Mouse (Mus musculus) liver, embryonic 16.5 days (tissue): ENCODE measurements at regions not wholly inside any gene's neighbourhood (a gene's known extent, or its start where the extent isn't known, plus 50 kb on each side); places are given as distances from the start of the nearest gene placed in this dataset.

ENCODE experiments used
- ATAC-seq: fragments of 200-750 bp; cut with Nextera tagmentation; 2 replicates; pipeline ENCODE4 v1.8.0; 2017; ENCODE audit warnings: low read depth, mild to moderate bottlenecking, moderate number of reproducible peaks, moderate library complexity
- H3K27ac ChIP-seq: fragments of 300-500 bp; sonication (generic); 2 replicates; pipeline ENCODE4 v1.5.1; 2014; ENCODE audit warnings: mild to moderate bottlenecking, low read length
- H3K27me3 ChIP-seq: fragments of 300-500 bp; sonication (generic); 2 replicates; pipeline ENCODE4 v1.6.1; 2014; ENCODE audit warnings: low read depth, low read length, mixed read lengths; ENCODE audit not compliant: control insufficient read depth, insufficient read depth
- H3K36me3 ChIP-seq: fragments of 300-500 bp; sonication (generic); 2 replicates; pipeline ENCODE4 v1.6.1; 2014; ENCODE audit warnings: mild to moderate bottlenecking; ENCODE audit not compliant: control insufficient read depth, insufficient read depth
- H3K4me1 ChIP-seq: fragments of 300-500 bp; sonication (generic); 2 replicates; pipeline ENCODE4 v1.6.1; 2014; ENCODE audit warnings: low read depth, low read length, mixed read lengths; ENCODE audit not compliant: control insufficient read depth
- H3K4me2 ChIP-seq: fragments of 300-500 bp; sonication (generic); 2 replicates; pipeline ENCODE4 v1.6.1; 2014; ENCODE audit warnings: low read depth, low read length, mixed read lengths
- H3K4me3 ChIP-seq: fragments of 300-500 bp; sonication (generic); 2 replicates; pipeline ENCODE4 v1.5.1; 2014; ENCODE audit warnings: low read depth, mild to moderate bottlenecking, low read length
- H3K9ac ChIP-seq: fragments of 300-500 bp; sonication (generic); 2 replicates; pipeline ENCODE4 v1.6.1; 2014; ENCODE audit warnings: low read depth, low read length
- H3K9me3 ChIP-seq: fragments of 300-500 bp; sonication (generic); replicated peaks from 2 replicates; pipeline ENCODE4 v1.6.1; 2016; ENCODE audit warnings: low read length; ENCODE audit not compliant: control insufficient read depth
- WGBS: fragments of 180-500 bp; shearing (Covaris S2); extraction: QIAGEN DNeasy Blood & Tissue Kit; methylation state at CpG from one replicate; pipeline ENCODE4 v1.1.7; 2014; ENCODE audit not compliant: insufficient replicate concordance; 5-methylcytosine and 5-hydroxymethylcytosine counted together

DNA sequence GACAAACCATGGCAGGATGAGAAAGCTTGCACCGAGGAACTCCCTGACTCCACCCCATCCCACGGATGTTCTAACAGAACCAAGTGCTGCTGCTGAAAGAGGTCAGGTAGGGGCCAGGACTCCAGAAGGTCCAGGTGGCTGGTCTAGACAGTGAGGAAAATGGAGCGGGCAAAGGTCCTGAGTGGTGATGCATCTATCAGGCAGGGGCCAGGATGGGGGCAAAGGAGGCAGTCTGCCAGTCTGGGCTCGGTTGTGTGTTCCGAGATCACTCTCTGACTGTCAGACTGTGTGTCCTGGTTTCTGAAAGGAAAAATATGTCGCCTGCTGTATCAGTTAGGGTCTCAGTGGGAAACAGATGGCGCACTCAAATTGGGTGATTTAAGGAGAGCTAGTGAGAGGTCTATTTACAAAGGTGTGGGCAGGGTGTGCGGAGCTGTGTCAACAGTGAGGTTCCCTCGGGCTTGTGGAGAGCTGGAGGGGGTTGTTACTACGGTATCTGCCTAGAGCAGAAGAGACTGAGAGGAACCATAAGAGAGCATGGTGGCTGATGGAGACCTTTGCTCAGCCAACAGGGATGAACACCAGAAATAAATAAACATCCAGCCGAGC is 168.3 kb upstream of the Csf3r start:
- Histone ChIP-seq H3K4me1 (no peaks in the 10 kb centered on the region), H3K4me2 (no peak overlapping the region), H3K27me3 (no peaks in the 10 kb centered on the region), H3K36me3 (no peaks in the 10 kb centered on the region), H3K9ac (no peak overlapping the region), H3K9me3 (no peaks in the 10 kb centered on the region), H3K4me3 (no peak overlapping the region), H3K27ac (no peak overlapping the region)
- 32% methylated on average over 11 of the region's 11 CpGs for WGBS
- peak; percentile 16; the same call in 1 of the 2 replicates for ATAC-seq

DNA sequence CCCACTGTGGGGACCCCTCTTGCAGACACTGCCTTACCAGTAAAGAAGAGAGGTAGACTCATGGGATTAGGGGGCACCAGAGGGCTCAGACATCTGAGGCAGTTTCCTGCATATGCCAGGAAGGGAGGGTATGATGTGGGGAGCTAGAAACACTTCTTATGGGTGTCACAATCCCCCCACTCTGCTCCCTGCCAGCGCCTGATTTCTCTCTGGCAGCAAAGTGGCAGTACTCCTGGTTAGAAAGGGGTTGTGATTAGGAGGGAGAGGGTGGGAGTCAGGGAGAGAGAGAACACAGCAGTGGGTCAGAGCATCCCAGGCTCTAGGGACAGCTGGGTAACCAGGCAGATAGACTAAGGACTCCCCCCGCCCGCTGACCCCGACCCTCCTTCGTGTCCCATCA is 167.6 kb upstream of the Csf3r start:
- no peak overlapping the region for H3K27ac ChIP-seq
- H3K9me3 ChIP-seq, result no peaks in the 10 kb centered on the region
- 68% methylated on average over 5 of the region's 5 CpGs for WGBS
- ATAC-seq, result no peak
- H3K36me3 ChIP-seq, result no peaks in the 10 kb centered on the region
- H3K4me3 ChIP-seq, result no peak overlapping the region
- H3K4me2 ChIP-seq, result no peak overlapping the region
- no peaks in the 10 kb centered on the region for H3K27me3 ChIP-seq
- H3K9ac ChIP-seq, result no peak overlapping the region
- no peaks in the 10 kb centered on the region for H3K4me1 ChIP-seq

DNA sequence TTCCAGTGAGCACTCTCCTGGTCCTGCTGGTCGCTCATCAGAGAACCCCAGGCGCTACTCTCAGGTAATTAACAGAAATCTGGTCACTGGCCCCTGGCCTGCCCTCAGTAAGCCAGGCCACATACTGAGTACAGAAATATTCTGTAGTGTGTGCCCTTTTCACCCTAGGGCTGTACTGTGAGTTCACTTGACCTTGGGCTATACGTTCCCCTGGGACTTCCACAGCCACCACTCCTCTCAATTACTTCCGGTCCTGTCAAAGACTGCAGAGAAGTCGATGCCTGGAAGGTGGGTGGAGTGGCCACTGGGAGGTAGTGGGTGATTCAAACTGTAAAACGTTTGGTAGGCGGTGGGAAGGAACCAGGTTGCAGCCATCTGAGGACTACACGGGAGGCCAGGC is 159.3 kb upstream of the Csf3r start:
- H3K9ac ChIP-seq, result no peak overlapping the region
- no peak overlapping the region for H3K27ac ChIP-seq
- H3K36me3 ChIP-seq, result no peaks in the 10 kb centered on the region
- H3K9me3 ChIP-seq, result no peaks in the 10 kb centered on the region
- WGBS, result 23% methylated on average over 8 of the region's 8 CpGs
- H3K27me3 ChIP-seq, result no peaks in the 10 kb centered on the region
- no peak overlapping the region for H3K4me2 ChIP-seq
- no peaks in the 10 kb centered on the region for H3K4me1 ChIP-seq
- H3K4me3 ChIP-seq, result no peak overlapping the region
- no peak for ATAC-seq

DNA sequence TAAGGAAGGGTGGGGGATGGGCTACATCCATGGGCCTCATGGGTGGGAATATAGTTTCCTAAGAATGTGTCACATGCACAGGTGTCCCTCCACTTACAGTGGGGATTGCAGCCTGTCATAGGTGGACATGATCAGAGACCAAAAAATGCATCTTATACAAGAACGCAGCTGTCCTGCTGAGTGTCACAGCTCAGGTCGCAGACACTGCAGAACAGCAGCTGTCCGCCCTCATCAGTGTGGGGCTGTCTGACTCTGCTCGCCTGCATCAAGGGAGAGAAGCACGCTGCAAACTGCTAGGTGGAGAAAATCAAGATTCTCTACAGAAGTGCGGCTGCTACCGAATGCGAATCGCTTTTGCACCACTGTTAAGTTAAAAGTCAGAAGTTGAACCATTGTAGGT is 158.6 kb upstream of the Csf3r start:
- 63% methylated on average over 9 of the region's 9 CpGs for WGBS
- no peak for ATAC-seq
- no peak overlapping the region for H3K9ac ChIP-seq
- no peaks in the 10 kb centered on the region for H3K9me3 ChIP-seq
- H3K4me1 ChIP-seq, result no peaks in the 10 kb centered on the region
- H3K36me3 ChIP-seq, result no peaks in the 10 kb centered on the region
- H3K4me2 ChIP-seq, result no peak overlapping the region
- H3K27ac ChIP-seq, result no peak overlapping the region
- H3K27me3 ChIP-seq, result no peaks in the 10 kb centered on the region
- H3K4me3 ChIP-seq, result no peak overlapping the region

DNA sequence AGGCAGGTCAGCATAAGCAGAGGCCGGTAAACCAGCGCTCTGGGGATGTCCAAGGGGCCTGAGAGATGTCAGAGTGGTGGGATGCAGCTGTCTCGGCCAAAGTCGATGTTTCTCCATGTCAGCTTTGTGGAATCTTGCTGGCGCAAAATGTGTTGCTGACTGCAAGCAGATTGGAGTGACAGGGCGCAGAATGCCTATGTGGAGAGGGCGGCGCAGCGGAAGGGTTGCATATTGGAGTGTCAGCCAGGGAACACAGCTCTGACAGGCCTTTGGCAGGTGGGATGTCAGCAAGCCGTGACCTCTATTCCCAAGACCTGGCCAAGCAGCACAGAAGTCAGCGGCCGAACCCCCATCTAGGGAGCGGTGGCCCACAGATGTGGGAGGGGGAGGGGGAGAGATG is 153.1 kb upstream of the Csf3r start:
- no peaks in the 10 kb centered on the region for H3K4me1 ChIP-seq
- no peaks in the 10 kb centered on the region for H3K36me3 ChIP-seq
- no peaks in the 10 kb centered on the region for H3K27me3 ChIP-seq
- H3K4me3 ChIP-seq, result no peak overlapping the region
- no peak overlapping the region for H3K4me2 ChIP-seq
- 69% methylated on average over 13 of the region's 13 CpGs for WGBS
- no peak for ATAC-seq
- no peak overlapping the region for H3K9ac ChIP-seq
- H3K27ac ChIP-seq, result no peak overlapping the region
- no peaks in the 10 kb centered on the region for H3K9me3 ChIP-seq

DNA sequence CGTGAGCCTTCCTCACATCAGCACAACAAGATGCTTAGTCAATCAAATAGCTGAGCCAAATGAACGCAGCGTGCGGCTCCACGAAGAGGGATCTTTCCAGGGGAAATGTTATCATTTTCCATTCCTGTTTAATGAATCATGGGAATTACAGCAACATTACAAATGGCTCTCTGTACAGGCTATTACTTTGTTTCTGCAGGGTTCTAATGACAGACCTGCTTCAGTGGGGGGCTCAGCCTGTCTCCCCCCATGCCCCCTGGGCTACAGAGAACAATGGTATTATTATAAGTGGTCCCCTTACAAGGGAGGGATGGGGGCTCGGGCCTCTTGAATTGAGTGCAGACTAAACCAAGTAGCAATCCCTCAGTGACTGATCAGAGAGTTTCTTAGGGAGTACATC is 144.3 kb upstream of the Csf3r start:
- H3K27ac ChIP-seq, result no peak overlapping the region
- no peaks in the 10 kb centered on the region for H3K36me3 ChIP-seq
- no peaks in the 10 kb centered on the region for H3K4me1 ChIP-seq
- no peak overlapping the region for H3K4me2 ChIP-seq
- WGBS, result 70% methylated on average over 6 of the region's 6 CpGs
- no peaks in the 10 kb centered on the region for H3K9me3 ChIP-seq
- no peak overlapping the region for H3K4me3 ChIP-seq
- no peak for ATAC-seq
- H3K27me3 ChIP-seq, result no peaks in the 10 kb centered on the region
- H3K9ac ChIP-seq, result no peak overlapping the region

DNA sequence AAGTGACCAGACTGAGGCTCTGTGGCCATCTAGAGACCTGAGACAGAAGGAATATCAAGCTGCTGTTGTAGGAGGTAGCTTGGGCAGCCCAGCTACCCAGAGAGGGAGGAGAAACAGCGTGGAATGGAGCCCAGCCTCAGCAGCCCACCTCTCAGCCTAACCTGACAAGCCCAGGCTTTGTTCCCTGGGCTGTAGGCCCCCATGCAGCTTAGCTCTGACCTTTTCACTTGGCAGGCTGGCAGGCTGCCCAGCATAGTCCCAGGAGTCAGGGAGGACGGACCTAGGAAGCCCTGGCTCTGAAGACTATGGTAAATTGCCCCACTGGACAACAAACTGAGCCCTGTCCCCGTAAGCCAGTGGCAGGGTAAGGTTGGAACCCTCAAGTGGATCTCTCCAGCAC is 141.8 kb upstream of the Csf3r start:
- no peaks in the 10 kb centered on the region for H3K36me3 ChIP-seq
- no peaks in the 10 kb centered on the region for H3K9me3 ChIP-seq
- no peaks in the 10 kb centered on the region for H3K27me3 ChIP-seq
- no peak overlapping the region for H3K9ac ChIP-seq
- 50% methylated on average over 3 of the region's 3 CpGs for WGBS
- no peak overlapping the region for H3K27ac ChIP-seq
- ATAC-seq, result no peak
- H3K4me2 ChIP-seq, result no peak overlapping the region
- H3K4me1 ChIP-seq, result no peaks in the 10 kb centered on the region
- H3K4me3 ChIP-seq, result no peak overlapping the region

DNA sequence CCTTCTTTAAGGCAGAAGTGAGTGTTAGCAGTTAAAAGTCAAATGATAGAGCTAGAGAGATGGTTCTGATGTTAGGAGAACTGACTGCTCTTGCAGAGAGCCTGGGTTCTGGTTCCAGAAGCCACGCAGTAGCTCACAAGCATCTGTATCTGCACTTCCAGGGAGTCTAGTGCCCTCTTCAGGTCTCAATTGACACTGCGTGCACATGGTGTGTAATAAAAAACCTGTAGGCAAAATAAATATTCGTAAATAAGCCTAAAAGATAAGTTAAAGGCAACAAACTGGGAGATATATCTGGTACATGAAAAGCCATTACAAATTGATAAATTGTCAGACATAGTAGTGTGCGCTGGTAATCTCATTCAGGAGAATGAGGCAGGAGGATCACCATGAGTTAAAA is 133.8 kb upstream of the Csf3r start:
- H3K36me3 ChIP-seq, result no peaks in the 10 kb centered on the region
- ATAC-seq, result no peak
- WGBS, result 44% methylated on average over 4 of the region's 4 CpGs
- H3K9ac ChIP-seq, result no peak overlapping the region
- no peak overlapping the region for H3K4me2 ChIP-seq
- H3K9me3 ChIP-seq, result no peaks in the 10 kb centered on the region
- no peaks in the 10 kb centered on the region for H3K27me3 ChIP-seq
- no peaks in the 10 kb centered on the region for H3K4me1 ChIP-seq
- H3K27ac ChIP-seq, result no peak overlapping the region
- no peak overlapping the region for H3K4me3 ChIP-seq

DNA sequence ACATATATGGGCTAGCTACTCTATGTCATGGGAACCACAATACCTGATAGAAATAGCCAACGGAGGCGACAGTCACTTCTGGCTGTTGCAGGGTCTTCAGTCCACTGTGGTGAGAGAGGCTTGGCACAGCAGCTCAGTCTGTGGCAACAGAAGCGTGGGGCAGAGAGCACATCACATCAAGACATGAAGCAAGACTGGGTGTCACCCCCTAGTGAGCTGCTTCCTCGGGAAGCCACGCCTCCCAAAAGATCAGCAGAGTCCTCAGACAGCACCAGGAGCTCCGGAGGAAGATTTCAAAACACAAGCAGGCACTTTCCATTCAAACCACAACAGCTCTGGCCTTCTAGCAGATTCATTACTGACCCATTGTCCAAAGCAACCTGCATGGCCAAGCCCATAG is 131.2 kb upstream of the Csf3r start:
- H3K9me3 ChIP-seq, result no peaks in the 10 kb centered on the region
- no peak overlapping the region for H3K4me2 ChIP-seq
- 54% methylated on average over 6 of the region's 6 CpGs for WGBS
- no peaks in the 10 kb centered on the region for H3K27me3 ChIP-seq
- H3K4me3 ChIP-seq, result no peak overlapping the region
- ATAC-seq, result no peak
- H3K27ac ChIP-seq, result no peak overlapping the region
- H3K9ac ChIP-seq, result no peak overlapping the region
- H3K36me3 ChIP-seq, result no peaks in the 10 kb centered on the region
- no peaks in the 10 kb centered on the region for H3K4me1 ChIP-seq
